Mouse (Mus musculus) megakaryocyte, embryonic 14.5 days (primary cell): ENCODE measurements around the gene Lmo7.

ENCODE experiments used
- FLI1 ChIP-seq: IDR thresholded peaks from 2 replicates; pipeline ENCODE4 v1.6.1; 2012; ENCODE audit warnings: low read length, inconsistent platforms, mixed read lengths
- GATA1 ChIP-seq: IDR thresholded peaks from 3 replicates; pipeline ENCODE4 v1.6.1; 2012; ENCODE audit warnings: mixed read lengths, low read length, inconsistent platforms, borderline replicate concordance

DNA sequence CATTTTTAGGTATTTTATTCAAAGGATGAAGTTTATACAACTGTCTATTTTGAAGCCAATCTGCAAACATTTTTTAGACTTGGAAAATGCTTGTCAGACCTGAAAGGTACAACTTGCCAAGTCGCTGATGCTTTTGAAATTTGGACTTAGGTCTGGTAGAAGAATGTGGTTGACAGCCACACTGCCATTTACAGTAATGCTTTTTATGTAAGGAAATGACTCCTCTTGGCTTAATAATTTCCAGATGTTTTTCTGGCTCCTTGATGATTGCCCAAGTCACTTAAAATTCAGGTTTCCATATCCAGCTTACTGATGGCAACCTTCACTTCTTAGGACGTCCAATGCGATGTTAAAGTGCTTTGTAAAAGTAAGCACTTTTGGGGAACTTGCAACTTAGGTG, 16.9 kb downstream of the Lmo7 start:
- TF ChIP-seq FLI1: no peak
- TF ChIP-seq GATA1: no peak
